Mouse (Mus musculus) brain, embryonic 14.5 days (tissue): ENCODE results near the gene Arhgef25.

Source experiments
- CTCF ChIP-seq: fragments of 200-500 bp; IDR thresholded peaks from 2 replicates; pipeline ENCODE4 v1.5.1; 2012; ENCODE audit warnings: inconsistent platforms, mild to moderate bottlenecking, moderate library complexity, borderline replicate concordance; ENCODE audit not compliant: insufficient read depth, insufficient read length; ENCODE audit errors: extremely low read depth
- POLR2A ChIP-seq: fragments of 200-500 bp; IDR thresholded peaks from 2 replicates; pipeline ENCODE4 v1.6.1; 2012; ENCODE audit warnings: mild to moderate bottlenecking, inconsistent platforms, borderline replicate concordance; ENCODE audit not compliant: poor library complexity, insufficient read depth, insufficient read length, severe bottlenecking; ENCODE audit errors: extremely low read depth

GRCm38 (mm10) chr10:127150471-127150872, 39.4 kb downstream of the Arhgef25 start:
- TF ChIP-seq POLR2A = no peak
- no peak for TF ChIP-seq CTCF
